Mouse (Mus musculus) megakaryocyte, embryonic 14.5 days (primary cell): ENCODE measurements around the gene Col11a1.

Source experiments
- FLI1 ChIP-seq: IDR thresholded peaks from 2 replicates; pipeline ENCODE4 v1.6.1; 2012; ENCODE audit warnings: low read length, inconsistent platforms, mixed read lengths
- GATA1 ChIP-seq: IDR thresholded peaks from 3 replicates; pipeline ENCODE4 v1.6.1; 2012; ENCODE audit warnings: mixed read lengths, low read length, inconsistent platforms, borderline replicate concordance

DNA sequence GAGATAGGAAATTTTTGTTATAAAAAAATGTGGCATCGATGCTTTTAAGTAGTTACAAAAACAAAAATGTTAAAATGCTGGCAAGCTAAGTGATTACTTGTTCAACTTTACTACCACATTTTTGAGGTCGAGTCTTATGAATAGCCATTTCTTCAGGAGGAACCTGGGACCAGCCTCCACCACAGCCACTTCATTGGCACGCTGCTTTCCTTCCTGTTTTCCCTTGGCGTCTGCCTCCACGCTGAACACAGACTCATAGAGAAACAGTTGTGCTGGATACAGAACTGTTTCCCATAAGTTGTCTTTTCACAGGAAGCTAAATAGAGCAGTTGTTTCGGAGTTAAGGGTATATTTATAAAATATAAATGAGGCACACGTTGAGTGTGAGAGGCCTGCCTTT is 69.0 kb downstream of the Col11a1 start:
- no peak for TF ChIP-seq GATA1
- no peak for TF ChIP-seq FLI1
